In genomic region chr4:106910201-106911172, GRCm38 (mm10) we compare ENCODE assay signal across 7 mouse cellular contexts. TPM values are rescaled to one million over a fixed set of nuclear protein-coding genes. Genes with fewer than 3 reads are reported as not detected.
DNase-seq lines count a peak whose midpoint lies in the region; ATAC-seq lines count a peak whose summit lies in the region.

TSS of gene Ssbp3 (plus strand) at chr4:106910701.

- under 1% methylated on average over 51 of the region's 51 CpGs for WGBS in intestine, embryonic 16.5 days
- under 1% methylated on average over 40 of the region's 51 CpGs for WGBS in midbrain, embryonic 11.5 days

- peak within 1 kb of the TSS; percentile 99 for H3K4me3 ChIP-seq in intestine, embryonic 16.5 days (ENCODE audit: low read length)
- H3K4me3 ChIP-seq in midbrain, embryonic 11.5 days (ENCODE audit: low read depth, low read length), result peak within 1 kb of the TSS; percentile 100

- H3K27me3 ChIP-seq in intestine, embryonic 16.5 days (replicated peaks; ENCODE audit: control insufficient read depth, insufficient read depth, low read length), result no peaks in the 10 kb centered on the region
- no peaks in the 10 kb centered on the region for H3K27me3 ChIP-seq in midbrain, embryonic 11.5 days (ENCODE audit: control insufficient read depth, insufficient read depth, low read length)

- peak within 1 kb of the TSS; percentile 97 for H3K27ac ChIP-seq in intestine, embryonic 16.5 days (ENCODE audit: low read length)
- peak within 1 kb of the TSS; percentile 99 for H3K27ac ChIP-seq in midbrain, embryonic 11.5 days (ENCODE audit: low read depth, low read length)

- peak within 1 kb of the TSS; percentile 98 for H3K9ac ChIP-seq in intestine, embryonic 16.5 days (ENCODE audit: low read depth, low read length)
- H3K9ac ChIP-seq in midbrain, embryonic 11.5 days (ENCODE audit: low read length), result peak within 1 kb of the TSS; percentile 100

- 0 out of 2 replicates have a peak, but pooled peaks cover 3% of the 10 kb centered on the region for H3K36me3 ChIP-seq in intestine, embryonic 16.5 days (ENCODE audit: control insufficient read depth, insufficient read depth, low read length)
- H3K36me3 ChIP-seq in midbrain, embryonic 11.5 days (ENCODE audit: control insufficient read depth, insufficient read depth, low read length), result peaks cover 10% of the 10 kb centered on the region

- peak; percentile 74 for DNase-seq in adrenal gland, adult 8-10 months
- DNase-seq in embryo, embryonic 11 days, result peak; percentile 95
- no peak for DNase-seq in gonadal fat pad, adult 2 months (ENCODE audit: low read depth)
- peak; percentile 84 for DNase-seq in left cerebral cortex, postnatal 4 days
- DNase-seq in midbrain, embryonic 11.5 days (ENCODE audit: low spot score, missing footprints), result peak; percentile 99
- DNase-seq in skeletal muscle tissue, adult 2 months (ENCODE audit: low read depth, low spot score), result peak; percentile 94

- intact Hi-C loops in left cerebral cortex, postnatal 4 days (cut with DNase I), result loop anchor here (5.0 kb wide), 1 partner anchor 252 kb away; no protein-coding TSS in a partner anchor

- H3K9me3 ChIP-seq in intestine, embryonic 16.5 days (ENCODE audit: control insufficient read depth, low read length), result no peaks in the 10 kb centered on the region
- H3K9me3 ChIP-seq in midbrain, embryonic 11.5 days (ENCODE audit: control insufficient read depth, low read length), result no peaks in the 10 kb centered on the region

- peaks cover 42% of the 10 kb centered on the region for H3K4me1 ChIP-seq in intestine, embryonic 16.5 days (ENCODE audit: control insufficient read depth, insufficient read depth, low read length)
- peaks cover 43% of the 10 kb centered on the region for H3K4me1 ChIP-seq in midbrain, embryonic 11.5 days (ENCODE audit: control insufficient read depth, insufficient read depth, low read length)

- peak; percentile 52 for ATAC-seq in intestine, embryonic 16.5 days
- peak; percentile 77 for ATAC-seq in midbrain, embryonic 11.5 days (ENCODE audit: low FRiP score)

- peak within 1 kb of the TSS; percentile 88 for H3K4me2 ChIP-seq in intestine, embryonic 16.5 days (ENCODE audit: low read depth, low read length)
- peak within 1 kb of the TSS; percentile 98 for H3K4me2 ChIP-seq in midbrain, embryonic 11.5 days

RNA-seq across cellular contexts. Expression of gene Ssbp3, which starts in this region (rescaled TPM):
- 100 to 1,000 TPM in 2 of 4 experiments, 10 to 100 TPM in 2; 70.3 to 121 (median 101) TPM for total RNA-seq in adrenal gland, adult 8-10 months (2022)
- 21.8 and 28.1 TPM in 2 replicates for polyA plus RNA-seq in gonadal fat pad, adult 2 months (2012; rRNA removed)
- polyA plus RNA-seq in intestine, embryonic 16.5 days (2015; fragmentation: Nextera tagmentation; extraction: Ambion mirVana), result 38.0 and 53.4 TPM in 2 replicates
- 100 to 1,000 TPM; 146 to 149 TPM for total RNA-seq in left cerebral cortex, postnatal 4 days (2021)
- 124 and 132 TPM in 2 replicates for polyA plus RNA-seq in midbrain, embryonic 11.5 days (2014; fragmentation: Nextera tagmentation; extraction: Ambion mirVana)
